Mouse (Mus musculus) erythroblast, embryonic 14.5 days (primary cell): ENCODE data around the gene Snrpb2.

ENCODE experiments used
- GATA1 ChIP-seq: IDR thresholded peaks from 2 replicates; pipeline ENCODE4 v1.6.1; 2012; ENCODE audit warnings: low read length, inconsistent platforms, mixed read lengths
- TAL1 ChIP-seq: IDR thresholded peaks from 3 replicates; pipeline ENCODE4 v1.6.1; 2012; ENCODE audit warnings: low read length, inconsistent platforms, mixed read lengths

GRCm38 (mm10) chr2:143032378-143033255 lies 30.2 kb upstream of the Snrpb2 start:
- TF ChIP-seq GATA1 (no peak), TAL1 (no peak)
